Mouse (Mus musculus): ENCODE results near the gene Gm10670. TPM values are rescaled to one million over a fixed set of nuclear protein-coding genes. Genes with fewer than 3 reads are reported as not detected.

Gene Gm10670
- not detected for polyA plus RNA-seq (2015; fragmentation: Illumina TruSeq; extraction: RNeasy Lipid Tissue Mini Kit (QIAGEN cat#74804); ENCODE audit: insufficient read depth, low replicate concordance)

DNA sequence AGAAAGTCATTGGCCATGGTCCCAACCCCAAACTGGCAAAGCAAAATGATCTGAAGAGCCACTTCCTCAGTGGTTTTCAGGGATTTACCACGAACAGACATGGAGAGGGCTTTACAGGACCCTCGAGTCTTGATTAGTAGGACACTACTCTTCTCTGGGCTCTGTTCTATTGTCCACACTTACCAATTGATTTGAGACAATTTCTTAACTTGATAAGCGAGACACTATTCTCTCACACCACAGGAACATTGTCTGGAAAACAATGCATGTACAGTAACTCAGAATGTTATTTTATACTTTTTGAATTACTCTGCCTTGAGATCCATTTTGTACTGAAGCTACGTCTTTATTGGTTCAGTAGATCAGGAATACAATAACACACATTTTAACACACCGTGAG is at the start of gene Gm10670:
Gene Gm10670, minus strand, starts transcription at position 101 of the 400 bp plus-strand sequence.

DNA sequence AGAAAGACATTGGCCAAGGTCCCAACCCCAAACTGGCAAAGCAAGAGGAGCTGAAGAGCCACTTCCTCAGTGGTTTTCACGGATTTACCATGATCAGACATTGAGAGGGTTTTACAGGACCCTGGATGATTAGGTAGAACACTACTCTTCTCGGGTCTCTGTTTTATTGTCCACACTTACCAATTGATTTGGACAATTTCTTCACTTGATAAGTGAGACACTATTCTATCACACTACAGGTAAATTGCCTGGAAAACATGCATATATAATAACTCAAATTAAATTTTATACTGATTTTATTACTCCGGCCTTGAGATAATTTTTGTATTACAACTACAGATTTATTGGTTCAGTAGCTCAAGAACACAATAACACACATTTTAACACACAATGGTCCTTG is 35.7 kb upstream of the Gm10670 start, which contains the start of gene Vmn1r103:
Gene Vmn1r103, minus strand, starts transcription at position 101 of the 400 bp plus-strand sequence.

GRCm38 (mm10) chr7:20442493-20442892 is 32.2 kb downstream of the Gm10670 start, which contains the start of gene Vmn1r101:
TSS of gene Vmn1r101 (minus strand) at chr7:20442593.

Other genes with a start within 250 kb of the Gm10670 start
- not detected for gene Gm4498, start 241.1 kb downstream of the Gm10670 start, polyA plus RNA-seq (2015; fragmentation: Illumina TruSeq; extraction: RNeasy Lipid Tissue Mini Kit (QIAGEN cat#74804); ENCODE audit: insufficient read depth, low replicate concordance)
- gene Gm5890, start 212.1 kb downstream of the Gm10670 start, polyA plus RNA-seq (2015; fragmentation: Illumina TruSeq; extraction: RNeasy Lipid Tissue Mini Kit (QIAGEN cat#74804); ENCODE audit: insufficient read depth, low replicate concordance): not detected
- not detected for gene Gm4133, start 140.9 kb downstream of the Gm10670 start, polyA plus RNA-seq (2015; fragmentation: Illumina TruSeq; extraction: RNeasy Lipid Tissue Mini Kit (QIAGEN cat#74804); ENCODE audit: insufficient read depth, low replicate concordance)
- gene Gm5728, start 99.5 kb downstream of the Gm10670 start, polyA plus RNA-seq (2015; fragmentation: Illumina TruSeq; extraction: RNeasy Lipid Tissue Mini Kit (QIAGEN cat#74804); ENCODE audit: insufficient read depth, low replicate concordance): not detected
- gene Vmn1r100, start 57.0 kb downstream of the Gm10670 start, polyA plus RNA-seq (2015; fragmentation: Illumina TruSeq; extraction: RNeasy Lipid Tissue Mini Kit (QIAGEN cat#74804); ENCODE audit: insufficient read depth, low replicate concordance): not detected
- gene Vmn1r101, start 32.3 kb downstream of the Gm10670 start, polyA plus RNA-seq (2015; fragmentation: Illumina TruSeq; extraction: RNeasy Lipid Tissue Mini Kit (QIAGEN cat#74804); ENCODE audit: insufficient read depth, low replicate concordance): not detected
- not detected for gene Vmn1r103, start 35.6 kb upstream of the Gm10670 start, polyA plus RNA-seq (2015; fragmentation: Illumina TruSeq; extraction: RNeasy Lipid Tissue Mini Kit (QIAGEN cat#74804); ENCODE audit: insufficient read depth, low replicate concordance)
- gene Vmn1r104, start 58.9 kb upstream of the Gm10670 start, polyA plus RNA-seq (2015; fragmentation: Illumina TruSeq; extraction: RNeasy Lipid Tissue Mini Kit (QIAGEN cat#74804); ENCODE audit: insufficient read depth, low replicate concordance): not detected
- gene Gm5726, start 70.8 kb upstream of the Gm10670 start, polyA plus RNA-seq (2015; fragmentation: Illumina TruSeq; extraction: RNeasy Lipid Tissue Mini Kit (QIAGEN cat#74804); ENCODE audit: insufficient read depth, low replicate concordance): not detected
- gene Gm4141, start 101.3 kb upstream of the Gm10670 start, polyA plus RNA-seq (2015; fragmentation: Illumina TruSeq; extraction: RNeasy Lipid Tissue Mini Kit (QIAGEN cat#74804); ENCODE audit: insufficient read depth, low replicate concordance): not detected
- not detected for gene Gm4513, start 124.1 kb upstream of the Gm10670 start, polyA plus RNA-seq (2015; fragmentation: Illumina TruSeq; extraction: RNeasy Lipid Tissue Mini Kit (QIAGEN cat#74804); ENCODE audit: insufficient read depth, low replicate concordance)
- not detected for gene Vmn1r107, start 194.0 kb upstream of the Gm10670 start, polyA plus RNA-seq (2015; fragmentation: Illumina TruSeq; extraction: RNeasy Lipid Tissue Mini Kit (QIAGEN cat#74804); ENCODE audit: insufficient read depth, low replicate concordance)
- gene Vmn1r111, start 228.3 kb upstream of the Gm10670 start, polyA plus RNA-seq (2015; fragmentation: Illumina TruSeq; extraction: RNeasy Lipid Tissue Mini Kit (QIAGEN cat#74804); ENCODE audit: insufficient read depth, low replicate concordance): not detected